Mouse (Mus musculus): ENCODE data around the gene Pgghg.

The Pgghg gene

DNA sequence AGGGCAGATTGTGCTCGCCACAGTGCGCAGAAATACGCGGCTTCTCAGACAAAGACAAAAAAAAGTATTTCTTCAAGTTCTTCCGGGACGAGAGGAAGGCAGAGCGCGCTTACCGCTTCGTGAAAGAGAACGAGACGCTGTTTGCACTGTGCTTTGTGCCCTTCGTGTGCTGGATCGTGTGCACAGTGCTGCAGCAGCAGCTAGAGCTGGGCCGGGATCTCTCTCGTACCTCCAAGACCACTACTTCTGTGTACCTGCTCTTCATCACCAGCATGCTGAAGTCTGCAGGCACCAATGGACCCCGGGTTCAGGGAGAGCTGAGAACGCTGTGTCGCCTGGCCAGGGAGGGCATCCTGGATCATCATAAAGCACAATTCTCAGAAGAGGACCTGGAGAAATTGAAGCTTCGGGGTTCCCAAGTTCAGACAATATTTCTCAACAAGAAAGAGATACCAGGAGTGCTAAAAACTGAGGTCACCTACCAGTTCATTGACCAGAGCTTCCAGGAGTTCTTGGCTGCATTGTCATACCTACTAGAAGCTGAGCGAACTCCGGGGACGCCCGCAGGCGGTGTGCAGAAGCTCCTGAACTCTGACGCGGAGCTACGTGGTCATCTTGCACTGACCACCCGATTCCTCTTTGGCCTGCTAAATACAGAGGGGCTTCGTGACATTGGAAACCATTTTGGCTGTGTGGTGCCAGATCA is 18.0 kb upstream of the Pgghg start:
- no peak for DNase-seq (ENCODE audit: low spot score in 2 of 2)

DNA sequence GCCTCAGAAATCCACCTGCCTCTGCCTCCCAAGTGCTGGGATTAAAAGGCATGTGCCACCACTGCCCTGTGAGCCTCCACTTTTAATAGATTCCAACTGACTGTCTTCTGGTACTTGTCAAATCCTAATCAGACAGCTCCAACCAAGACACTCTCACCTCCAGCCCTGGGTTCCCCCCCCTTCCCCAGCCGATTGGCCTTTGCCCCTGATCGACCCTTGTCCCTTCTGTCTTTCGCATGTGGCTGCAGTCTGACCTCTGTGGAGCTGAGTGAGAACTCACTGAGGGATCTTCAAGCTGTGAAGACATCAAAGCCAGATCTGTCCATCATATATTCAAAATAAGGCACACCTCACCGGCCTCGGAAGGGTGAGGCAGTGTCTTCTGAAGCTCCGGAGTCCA is 14.0 kb upstream of the Pgghg start:
- DNase-seq (ENCODE audit: low spot score in 2 of 2): no peak

DNA sequence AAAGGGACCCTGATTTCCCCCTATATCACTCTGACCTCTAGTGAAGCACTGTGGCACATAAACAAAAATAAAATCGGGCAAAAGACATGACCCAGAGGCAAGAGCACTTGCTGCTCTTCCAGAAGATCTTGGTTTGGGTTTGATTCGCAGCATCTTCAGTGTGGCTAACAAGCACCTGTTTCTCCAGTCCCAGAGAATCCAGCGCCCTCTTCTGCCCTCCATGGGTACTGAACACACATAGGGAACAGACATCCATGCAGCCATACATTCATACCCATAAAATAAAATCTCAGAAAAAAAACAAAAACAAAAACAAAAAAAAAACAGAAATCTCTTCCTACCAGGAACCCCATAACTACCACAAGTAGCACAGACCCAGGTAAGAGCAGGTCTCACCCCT is 2.8 kb upstream of the Pgghg start:
- no peak for DNase-seq (ENCODE audit: low spot score in 2 of 2)

DNA sequence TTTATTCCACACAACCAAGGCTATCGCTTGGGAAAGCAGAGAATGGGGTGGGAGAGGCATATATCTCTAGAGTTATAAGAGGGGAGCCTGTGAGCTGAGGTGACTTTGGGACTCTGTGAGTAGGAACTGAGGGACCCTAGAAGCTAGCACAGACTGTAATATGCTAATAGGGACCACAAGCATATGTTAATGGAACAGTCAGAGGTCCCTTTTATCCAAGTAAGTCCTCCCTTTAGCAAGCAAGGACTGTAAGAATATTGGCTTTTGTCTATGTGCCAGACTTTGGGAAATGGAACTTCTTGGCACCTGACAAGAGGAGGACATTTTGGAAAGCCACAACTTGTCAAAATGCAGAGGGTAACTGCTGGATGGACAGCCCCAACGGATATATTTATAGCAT is 2.3 kb upstream of the Pgghg start:
- no peak for DNase-seq (ENCODE audit: low spot score in 2 of 2)

DNA sequence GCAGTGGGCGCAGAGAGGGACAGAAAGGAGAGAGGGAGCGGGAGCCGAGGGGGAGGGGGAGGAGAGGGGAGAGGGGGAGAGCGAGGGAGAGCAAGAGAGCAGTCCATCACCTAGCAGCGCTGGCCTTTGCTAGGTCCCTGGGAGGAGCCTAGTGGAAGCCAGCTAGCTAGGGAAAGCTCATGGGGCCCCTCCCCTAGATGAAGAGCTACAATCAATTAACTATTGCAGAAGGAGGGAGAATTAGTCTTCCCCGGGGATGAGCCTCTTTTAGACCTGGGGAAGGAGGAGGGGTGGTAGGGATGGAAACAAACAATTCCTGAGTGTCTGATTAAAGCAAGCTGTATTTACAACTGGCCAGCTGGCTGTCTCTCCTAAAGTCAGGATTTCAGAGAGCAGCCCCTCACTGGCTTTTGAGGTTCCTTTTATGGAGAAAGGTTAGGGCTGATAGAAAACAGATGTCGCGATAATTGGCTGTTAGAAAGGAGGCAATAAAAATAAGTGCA is 1.5 kb upstream of the Pgghg start:
- DNase-seq (ENCODE audit: low spot score in 2 of 2): no peak

DNA sequence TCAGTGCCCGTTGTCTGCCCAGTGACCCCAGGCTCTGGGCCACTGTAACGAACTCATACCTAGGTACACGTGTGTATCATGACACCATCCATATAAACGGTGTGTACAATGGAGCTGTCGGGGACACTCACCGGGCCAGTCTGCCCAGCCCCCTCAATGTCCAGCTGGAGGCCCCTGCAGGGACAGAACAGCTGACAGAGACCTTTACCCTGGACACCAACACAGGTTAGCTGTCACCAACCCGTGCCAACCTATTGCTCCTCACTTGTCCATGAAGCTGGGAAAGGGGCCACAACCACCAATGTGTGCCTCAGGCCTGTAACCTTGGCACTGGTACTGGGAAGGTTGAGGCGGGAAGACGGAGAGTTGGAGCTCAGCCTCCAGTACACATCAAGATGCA is 1.1 kb downstream of the Pgghg start:
- no peak for DNase-seq (ENCODE audit: low spot score in 2 of 2)

DNA sequence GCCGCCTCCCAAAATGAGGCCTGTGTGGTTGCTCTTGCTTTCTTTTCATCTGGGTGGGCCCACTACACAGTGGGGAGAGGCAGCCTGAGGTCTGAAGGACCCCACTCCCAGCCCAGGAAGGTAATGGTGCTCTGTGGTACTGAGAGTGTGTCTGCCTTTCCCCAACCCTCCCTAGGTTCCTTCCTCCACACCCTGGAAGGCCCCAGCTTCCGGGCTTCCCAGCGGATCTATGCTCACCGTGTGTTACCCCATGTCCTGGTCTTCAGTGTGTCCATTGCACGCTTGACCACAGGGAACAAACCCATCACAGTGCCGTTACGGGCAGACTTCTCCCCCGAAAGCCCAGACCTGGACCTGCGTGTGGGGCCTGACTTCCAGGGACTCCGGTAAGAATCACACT is 1.6 kb downstream of the Pgghg start:
- no peak for DNase-seq (ENCODE audit: low spot score in 2 of 2)

DNA sequence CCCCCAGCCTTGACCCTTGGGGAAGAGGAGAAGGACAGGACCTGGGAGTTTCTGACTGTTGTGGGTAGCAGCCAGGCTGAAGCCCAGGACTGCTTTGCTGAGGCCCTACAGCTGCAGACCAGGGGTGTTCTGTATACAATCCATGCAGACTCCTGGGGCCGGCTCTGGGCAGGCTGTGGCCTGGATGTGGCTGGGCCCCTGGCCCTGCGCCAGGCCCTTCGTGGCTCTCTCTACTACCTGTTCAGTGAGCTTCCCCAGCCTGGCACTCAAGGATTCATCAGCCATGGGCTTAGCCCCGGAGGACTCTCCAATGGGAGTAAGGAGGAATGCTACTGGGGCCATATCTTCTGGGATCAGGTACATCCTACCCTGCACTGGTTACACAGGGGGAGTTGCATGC is 2.2 kb downstream of the Pgghg start:
- no peak for DNase-seq (ENCODE audit: low spot score in 2 of 2)

DNA sequence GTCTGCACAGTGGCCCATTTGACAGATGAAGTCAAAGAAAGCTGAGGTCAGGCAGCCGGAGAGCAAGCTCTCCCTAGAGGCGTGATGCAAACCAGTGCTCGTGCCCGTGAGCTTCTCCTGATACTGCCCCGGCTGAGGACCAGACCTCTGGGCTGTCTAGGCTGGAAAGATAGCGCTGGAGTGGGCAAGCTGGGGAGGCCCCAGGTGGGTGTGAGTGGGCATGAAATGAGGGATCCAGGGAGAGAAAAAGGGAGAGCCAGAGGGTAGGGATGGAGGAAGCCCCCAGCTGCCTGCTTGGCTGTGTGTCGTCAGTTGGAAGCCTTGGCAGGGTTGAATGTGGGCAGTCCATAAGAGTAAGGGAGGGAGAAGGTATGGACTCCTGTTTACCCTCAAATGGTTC is 3.0 kb downstream of the Pgghg start:
- DNase-seq (ENCODE audit: low spot score in 2 of 2): no peak

DNA sequence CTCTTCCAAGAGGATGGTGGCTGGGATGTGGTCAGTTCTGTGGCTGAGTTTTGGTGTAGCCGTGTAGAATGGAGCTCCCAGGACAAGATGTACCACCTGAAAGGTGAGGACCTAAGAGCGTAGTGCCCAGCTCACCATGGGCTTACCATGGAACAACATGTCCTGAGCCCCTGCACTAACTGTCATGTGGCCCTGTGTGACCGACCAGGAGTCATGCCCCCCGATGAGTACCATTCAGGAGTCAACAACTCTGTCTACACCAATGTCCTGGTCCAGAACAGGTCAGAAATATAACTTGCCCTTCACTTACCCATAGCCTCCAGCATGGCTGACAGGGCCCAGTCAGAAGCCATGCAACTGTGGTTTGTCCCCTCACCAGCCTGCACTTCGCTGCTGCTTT is 4.1 kb downstream of the Pgghg start:
- no peak for DNase-seq (ENCODE audit: low spot score in 2 of 2)

DNA sequence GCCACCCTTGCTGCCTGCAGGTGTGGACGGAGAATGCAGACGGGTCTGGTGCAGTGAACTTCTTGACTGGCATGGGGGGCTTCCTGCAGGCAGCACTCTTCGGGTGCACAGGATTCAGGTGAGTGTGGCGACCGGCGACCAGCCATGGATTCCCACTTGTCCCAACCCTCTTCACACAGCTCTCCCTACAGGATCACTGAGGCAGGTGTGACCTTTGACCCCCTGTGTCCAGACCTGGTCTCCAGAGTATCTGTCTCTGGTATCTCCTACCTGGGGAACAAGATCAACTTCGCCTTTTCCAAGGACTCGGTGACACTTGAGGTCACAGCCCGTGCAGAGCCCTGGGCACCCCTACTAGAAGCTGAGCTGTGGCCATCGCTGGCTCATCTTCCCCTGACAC is 5.1 kb downstream of the Pgghg start:
- no peak for DNase-seq (ENCODE audit: low spot score in 2 of 2)

DNA sequence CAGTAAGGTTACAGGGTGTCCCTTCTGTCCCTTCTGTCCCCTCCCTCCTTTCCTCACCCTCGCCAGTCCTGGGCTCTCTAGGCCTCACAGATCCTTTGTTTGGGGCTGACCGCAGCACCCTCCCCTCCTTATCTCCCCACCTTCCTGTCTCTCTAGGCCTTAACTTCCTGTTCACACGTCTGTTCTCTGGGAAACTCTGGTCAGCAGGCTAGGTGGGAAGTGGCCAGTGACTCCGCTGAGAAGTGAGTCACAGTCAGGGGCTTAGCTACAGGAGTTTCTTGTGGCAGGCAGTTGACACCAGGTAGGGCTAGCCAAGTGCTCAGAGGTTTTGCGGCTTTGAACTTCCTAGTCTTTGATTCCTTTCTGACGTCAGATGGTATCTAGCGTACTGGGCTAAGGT is 5.8 kb downstream of the Pgghg start:
- DNase-seq (ENCODE audit: low spot score in 2 of 2): no peak

DNA sequence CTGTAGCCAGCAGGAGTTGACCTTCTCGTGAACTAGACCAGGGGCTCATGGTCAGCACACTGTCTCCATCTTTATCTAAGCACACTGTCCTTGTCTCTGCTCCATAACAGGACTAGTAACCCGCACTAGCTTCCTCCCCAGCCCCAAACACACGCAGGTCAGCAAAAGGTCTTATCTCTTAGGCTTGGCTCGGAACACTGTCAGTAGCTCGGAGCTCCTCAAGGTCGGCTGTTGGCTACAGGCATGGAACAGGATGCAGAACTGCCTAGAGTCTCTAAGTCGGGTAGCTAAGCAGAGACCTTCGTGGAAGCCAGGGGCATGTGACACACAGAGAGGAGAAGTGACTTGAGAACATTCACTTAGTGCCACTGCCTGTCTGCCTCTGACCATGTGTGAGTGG is 7.0 kb downstream of the Pgghg start:
- DNase-seq (ENCODE audit: low spot score in 2 of 2): no peak

DNA sequence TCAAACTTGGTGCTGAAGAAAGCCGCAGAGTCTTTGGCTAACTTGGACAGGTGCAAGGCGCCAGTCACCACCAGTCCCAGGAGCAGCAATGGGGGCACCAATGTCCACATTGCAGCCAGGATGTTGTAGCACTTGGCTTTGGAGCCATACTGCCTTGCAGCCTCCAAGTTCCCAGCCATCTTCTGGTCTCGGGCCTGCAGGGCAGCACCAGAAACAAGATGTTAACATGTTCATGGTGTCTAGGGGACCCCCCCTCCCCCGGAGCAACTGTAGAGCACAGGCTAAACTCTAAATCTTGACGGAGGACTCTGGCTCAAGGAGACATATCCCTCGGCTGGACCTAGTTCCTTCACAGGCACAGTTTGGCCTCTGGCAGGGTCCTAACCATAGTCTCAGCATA is 8.1 kb downstream of the Pgghg start:
- no peak for DNase-seq (ENCODE audit: low spot score in 2 of 2)

DNA sequence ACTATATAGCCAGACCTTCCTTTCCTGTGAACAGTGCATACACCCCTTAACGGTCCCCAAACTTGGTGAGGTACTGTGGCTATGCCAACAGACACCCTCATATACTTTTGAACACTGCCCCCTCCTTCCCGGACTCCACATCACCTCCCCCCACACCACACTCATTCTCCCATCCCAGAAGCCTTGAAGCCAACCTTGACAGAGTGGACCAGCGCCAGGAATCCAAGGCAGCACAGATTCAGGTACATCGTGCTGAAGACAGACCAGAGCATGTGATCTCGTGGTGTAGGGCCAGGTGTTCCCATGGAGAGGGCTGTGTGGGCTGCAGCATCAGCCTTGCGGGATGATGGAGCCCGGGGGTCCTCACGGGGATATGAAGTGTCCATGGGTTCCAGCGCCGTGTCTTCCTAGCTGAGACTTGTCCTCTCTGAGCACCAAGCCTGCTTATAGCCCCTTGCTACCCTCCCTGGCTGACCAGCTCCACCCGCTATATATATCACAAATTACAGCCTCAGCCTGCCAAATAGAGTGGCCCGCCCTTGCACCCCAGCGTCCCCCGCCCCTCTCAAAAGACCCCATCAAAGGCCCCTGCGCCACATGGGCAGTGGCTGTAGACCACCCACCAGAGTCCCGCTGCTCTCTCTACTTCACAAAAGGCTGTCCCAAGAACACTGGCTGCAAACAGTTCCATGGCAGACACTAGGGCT is 8.8 kb downstream of the Pgghg start, which contains the start of gene Ifitm5:
Ifitm5 (minus strand) TSS at position 468 of the 707 bp plus-strand sequence.
- no peak for DNase-seq (ENCODE audit: low spot score in 2 of 2)

DNA sequence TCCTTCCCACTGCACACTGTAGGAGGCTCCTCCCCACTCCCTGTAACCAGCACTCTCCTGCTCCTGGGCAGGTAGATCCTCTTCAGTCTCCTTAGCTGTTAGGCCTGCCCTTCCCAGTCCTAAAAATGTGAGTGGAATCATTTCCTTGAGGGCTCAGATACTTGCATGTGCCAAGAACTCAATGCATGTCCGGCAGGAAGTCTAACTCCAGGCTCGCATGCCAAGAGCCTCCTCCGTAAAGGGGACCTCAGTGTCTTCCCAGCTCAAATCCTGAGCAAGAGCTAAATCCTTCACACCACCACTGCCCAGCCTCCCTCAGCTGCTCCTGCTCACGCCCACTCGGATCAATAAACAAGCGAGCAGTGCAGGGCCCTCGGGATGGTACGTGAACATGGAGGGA is 9.9 kb downstream of the Pgghg start:
- DNase-seq (ENCODE audit: low spot score in 2 of 2): no peak

DNA sequence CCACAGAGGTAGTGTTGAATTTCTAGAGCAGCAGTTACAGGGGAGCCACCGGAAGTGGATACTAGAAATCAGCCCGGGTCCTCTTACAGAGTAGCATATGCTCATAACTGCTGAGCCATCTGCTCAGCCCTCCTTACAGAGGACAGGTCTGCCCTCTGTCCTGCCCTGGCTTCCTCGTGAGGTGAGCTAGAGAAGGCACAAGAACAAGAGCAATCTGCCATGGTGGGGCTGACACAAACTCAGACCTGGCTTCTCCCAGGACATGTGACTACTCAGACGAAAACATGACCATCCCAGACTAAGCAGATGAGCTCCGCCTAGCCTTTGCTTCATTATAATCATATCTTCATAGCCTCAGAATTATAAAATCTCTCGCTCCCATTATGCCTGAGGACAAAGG is 10.6 kb downstream of the Pgghg start:
- no peak for DNase-seq (ENCODE audit: low spot score in 2 of 2)

DNA sequence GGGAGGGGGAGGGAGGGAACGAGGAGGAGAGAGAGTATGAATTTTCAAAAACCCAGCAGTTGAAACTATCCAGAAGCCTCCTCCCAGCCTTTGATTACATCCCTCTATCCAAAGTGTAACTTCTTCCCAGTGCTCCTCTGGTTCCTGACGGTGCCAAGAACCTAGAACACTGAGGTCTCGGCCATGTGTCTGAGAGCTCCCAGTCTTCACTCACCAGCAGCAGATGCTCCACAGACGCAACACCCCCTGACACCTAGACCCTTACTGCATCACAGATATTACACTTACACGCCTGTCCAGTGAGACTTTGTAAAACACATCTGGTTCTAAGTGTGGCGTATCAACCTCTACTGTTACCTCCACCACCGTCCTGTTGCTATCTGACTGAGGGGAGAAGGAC is 11.2 kb downstream of the Pgghg start:
- no peak for DNase-seq (ENCODE audit: low spot score in 2 of 2)

DNA sequence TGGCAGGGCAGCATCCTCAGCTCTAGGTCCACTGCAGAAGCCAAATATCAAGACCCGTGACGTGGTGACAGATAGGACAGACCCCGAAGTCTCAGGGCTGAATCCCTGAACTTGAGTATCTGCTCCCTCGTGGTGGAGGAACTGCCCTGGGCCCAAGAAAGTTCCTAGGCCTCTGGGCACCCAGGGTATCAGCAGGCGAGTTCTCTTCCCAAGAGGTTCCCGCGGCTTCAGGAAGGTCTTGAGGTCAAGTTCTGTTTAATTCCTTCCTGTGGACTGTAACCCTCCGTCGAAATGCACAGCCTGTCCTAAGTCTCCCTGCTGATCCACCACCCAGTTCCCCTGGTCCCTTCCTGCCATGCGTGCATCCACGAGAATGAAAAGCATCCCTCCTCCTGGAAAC is 11.9 kb downstream of the Pgghg start:
- DNase-seq (ENCODE audit: low spot score in 2 of 2): no peak

DNA sequence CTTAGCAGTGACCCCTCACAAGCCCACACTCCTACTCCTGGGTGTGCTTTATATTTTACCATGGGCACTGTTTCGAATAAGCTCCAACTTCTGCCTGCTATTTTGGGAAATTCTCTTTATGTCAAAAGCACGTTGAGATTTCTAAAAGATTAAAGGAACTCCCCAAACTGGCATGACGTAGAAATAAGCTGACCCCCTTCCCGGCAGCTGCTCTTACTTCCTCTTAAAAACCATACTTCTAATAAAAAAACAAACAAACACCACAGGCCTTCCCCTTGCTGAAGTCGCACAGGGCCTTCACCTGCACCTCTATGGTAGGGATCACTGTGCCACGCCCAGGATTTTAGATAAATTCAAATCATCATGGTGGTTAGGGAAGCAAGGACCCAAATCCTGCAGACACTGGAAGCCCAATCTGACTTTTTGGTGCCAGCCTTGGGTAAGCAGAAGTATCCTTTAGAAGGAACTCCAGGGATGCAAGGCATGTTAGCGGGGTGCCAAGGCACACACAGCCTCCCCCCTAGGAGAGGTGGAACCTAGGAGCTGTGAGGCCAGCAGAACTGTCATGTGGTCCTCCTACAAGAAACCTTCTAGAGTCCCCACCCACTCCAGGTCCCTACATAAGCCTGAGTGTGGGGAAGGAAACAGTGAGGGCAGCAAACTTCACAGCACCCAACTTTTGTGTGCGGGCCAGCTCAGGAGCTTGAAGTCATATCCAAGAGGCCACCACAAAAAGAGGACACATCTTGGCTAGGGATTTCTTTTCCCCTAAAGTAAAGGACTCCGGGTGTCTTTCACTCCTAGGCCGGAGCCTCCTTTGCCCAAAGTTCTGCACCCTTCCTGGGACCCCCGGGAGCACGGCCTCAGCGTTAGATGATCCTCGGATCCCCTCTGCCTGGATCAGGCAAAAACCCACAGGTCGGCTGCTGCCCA is 12.9 kb downstream of the Pgghg start:
- no peak for DNase-seq (ENCODE audit: low spot score in 2 of 2)

DNA sequence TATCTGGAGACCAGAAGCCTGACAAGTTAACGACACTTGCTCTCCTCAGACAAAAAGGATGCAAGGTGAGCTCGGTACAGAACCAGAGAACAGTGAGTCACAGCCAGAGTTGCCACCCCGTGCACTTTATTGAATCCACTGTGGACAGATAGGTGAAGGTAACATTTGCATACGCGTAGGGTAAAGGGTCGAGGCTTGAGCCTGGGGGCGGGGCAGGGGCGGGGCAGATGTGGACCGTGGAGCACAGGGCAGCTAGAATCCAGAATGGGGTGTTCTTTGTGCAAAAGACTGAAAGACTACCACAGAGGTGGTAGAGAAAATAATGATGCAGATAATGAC is 13.5 kb downstream of the Pgghg start:
- no peak for DNase-seq (ENCODE audit: low spot score in 2 of 2)

DNA sequence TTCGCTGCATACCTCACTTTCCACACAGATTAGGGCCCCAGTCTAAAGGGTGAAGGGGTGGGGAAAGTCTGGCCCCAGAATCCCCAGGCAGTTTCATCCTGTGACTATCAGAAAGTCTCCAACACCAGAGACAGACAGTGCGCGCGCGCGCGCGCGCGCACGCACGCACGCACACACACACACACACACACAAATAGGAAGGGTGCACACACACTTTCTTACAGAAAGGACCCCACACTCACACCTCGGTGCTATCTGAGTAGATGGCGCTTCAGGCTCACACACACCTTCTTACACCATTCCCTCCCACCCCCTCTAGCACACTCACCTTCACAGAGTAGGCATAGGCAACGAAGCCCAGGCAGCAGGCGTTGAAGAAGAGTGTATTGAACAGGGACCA is 14.2 kb downstream of the Pgghg start:
- no peak for DNase-seq (ENCODE audit: low spot score in 2 of 2)

All from frontal cortex, postnatal 25 days (tissue).